Mouse (Mus musculus) embryonic fibroblast, embryonic 13.5 days (primary cell): ENCODE measurements around the gene Slc30a10. TPM values are rescaled to one million over a fixed set of nuclear protein-coding genes. Genes with fewer than 3 reads are reported as not detected.

Experiments
- H3K27ac ChIP-seq: 2 replicates; pipeline ENCODE4 v1.5.1; 2012; ENCODE audit warnings: low read length, control low read depth, inconsistent platforms; ENCODE audit not compliant: insufficient read depth
- H3K4me1 ChIP-seq: 2 replicates; pipeline ENCODE4 v1.6.1; 2011; ENCODE audit warnings: low read length; ENCODE audit not compliant: control insufficient read depth, insufficient read depth
- H3K4me3 ChIP-seq: 2 replicates; pipeline ENCODE4 v1.5.1; 2011; ENCODE audit warnings: mild to moderate bottlenecking, control low read depth, low read length; ENCODE audit not compliant: insufficient read depth
- CTCF ChIP-seq: IDR thresholded peaks from 2 replicates; pipeline ENCODE4 v1.5.1; 2011; ENCODE audit warnings: mild to moderate bottlenecking, control low read depth, low read length, moderate library complexity, borderline replicate concordance; ENCODE audit not compliant: insufficient read depth
- POLR2A ChIP-seq: IDR thresholded peaks from 2 replicates; pipeline ENCODE4 v1.6.1; 2011; ENCODE audit warnings: low read depth, mild to moderate bottlenecking, control low read depth, low read length, moderate library complexity
- polyA plus RNA-seq: library from polyadenylated mRNA; stranded (reverse); fragments of >200 nt; gene quantifications from 2 replicates; pipeline ENCODE4 v1.2.4, GENCODE M21; 2011; ENCODE audit warnings: low read depth; ENCODE audit not compliant: missing spikeins, insufficient read length

Slc30a10 gene
- polyA plus RNA-seq, 1 experiment, result not detected

DNA sequence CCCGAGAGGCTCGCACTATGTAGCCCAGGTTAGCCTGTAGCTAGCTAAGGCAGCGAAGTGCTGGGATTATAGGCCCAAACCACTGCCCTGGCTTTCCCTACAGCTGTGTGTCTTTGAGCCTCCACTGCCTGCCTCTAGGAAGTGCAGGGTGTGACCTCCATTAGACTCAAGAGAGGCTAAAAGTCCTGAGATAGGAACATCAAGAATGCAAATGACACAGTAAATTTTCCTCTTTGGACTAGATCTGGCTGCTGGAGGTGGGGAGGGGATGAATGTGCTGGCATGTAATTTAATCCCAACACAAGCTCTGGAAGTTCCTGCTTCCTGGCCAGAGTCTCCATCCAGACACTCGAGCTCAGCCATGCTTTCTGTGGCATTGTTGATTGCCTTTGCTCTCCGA, 5.4 kb downstream of the Slc30a10 start:
- Histone ChIP-seq H3K4me3 (no peak overlapping the region), H3K27ac (no peak overlapping the region), H3K4me1 (no peaks in the 10 kb centered on the region)
- TF ChIP-seq CTCF (no peak), POLR2A (no peak)

DNA sequence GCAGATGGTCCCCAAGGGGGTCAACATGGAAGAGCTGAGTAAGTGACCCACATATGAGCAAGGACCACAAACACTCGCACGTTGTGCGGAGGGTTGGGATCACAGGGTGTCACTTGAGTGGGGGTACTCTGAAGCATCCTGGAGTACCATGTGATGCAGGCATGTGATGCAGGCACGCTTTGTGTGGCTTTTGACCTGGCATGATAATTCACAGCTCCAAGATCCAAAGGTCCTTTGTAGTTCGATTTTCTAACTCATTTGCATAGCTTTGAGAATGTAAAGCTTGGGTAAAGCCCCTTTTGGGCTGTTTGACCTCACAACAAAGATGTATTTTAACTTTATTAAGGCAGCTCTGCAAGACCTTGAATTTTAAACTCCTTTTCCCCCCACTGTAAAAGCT, 8.2 kb downstream of the Slc30a10 start:
- TF ChIP-seq POLR2A (no peak), CTCF (no peak)
- Histone ChIP-seq H3K4me3 (no peak overlapping the region), H3K4me1 (no peaks in the 10 kb centered on the region), H3K27ac (no peak overlapping the region)

DNA sequence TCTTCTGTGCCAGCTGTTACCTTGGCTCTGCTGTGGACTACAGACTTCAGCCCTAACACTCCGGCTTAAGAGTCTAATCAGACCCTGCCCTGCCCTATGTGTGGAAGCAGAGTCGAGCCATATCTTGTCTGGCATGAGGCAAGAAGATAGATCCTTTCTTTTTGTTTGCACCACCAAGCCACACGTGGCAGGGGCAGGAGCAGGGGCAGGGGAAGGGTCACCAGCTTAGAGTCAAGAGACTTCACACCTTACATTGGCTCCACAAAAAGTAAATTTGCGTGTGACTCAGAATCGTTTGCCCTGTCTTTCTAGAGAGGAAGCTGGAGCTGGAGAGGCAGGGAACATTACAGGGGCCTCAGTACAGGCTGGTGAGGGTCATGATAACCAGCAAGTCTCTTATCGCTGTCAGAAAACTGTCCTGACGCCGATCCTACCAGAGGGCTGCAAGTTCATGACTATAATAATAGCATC, 14.9 kb downstream of the Slc30a10 start:
- Histone ChIP-seq H3K4me3 (no peak overlapping the region), H3K27ac (no peak overlapping the region), H3K4me1 (no peaks in the 10 kb centered on the region)
- TF ChIP-seq POLR2A (no peak), CTCF (no peak)

DNA sequence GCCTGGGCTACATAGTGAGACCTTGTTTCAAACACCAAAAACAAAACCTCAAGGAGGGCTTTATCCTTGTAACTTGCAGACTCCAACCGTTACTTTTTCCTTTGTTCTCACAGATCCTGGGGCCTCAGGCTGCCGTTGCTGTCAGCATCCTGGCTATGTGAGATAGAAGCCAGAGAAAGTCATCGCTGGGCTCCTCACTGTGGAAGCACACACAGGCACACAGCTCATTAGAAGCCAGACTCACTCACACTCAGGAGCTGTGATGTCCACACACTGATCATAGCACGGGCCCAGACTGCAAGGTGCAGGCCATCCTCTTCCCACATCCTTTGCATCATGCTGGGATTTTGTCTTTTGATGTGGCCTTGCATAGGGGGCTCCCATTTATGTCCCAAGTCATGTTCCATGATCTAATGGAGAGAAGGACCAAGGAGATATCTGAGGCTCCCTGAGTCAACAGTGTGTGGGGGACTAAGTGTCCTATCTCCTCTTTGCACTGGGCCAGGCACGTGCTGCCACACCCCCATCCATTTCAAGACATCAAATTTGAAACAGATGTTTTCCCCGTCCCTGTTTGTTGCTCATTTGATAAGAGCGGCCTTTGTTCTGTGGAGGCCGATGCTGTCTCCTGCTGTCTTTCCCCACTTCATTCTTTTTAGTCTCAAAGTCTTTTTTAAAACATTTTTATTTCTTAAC, 17.5 kb downstream of the Slc30a10 start:
- H3K27ac ChIP-seq, result no peak overlapping the region
- no peaks in the 10 kb centered on the region for H3K4me1 ChIP-seq
- H3K4me3 ChIP-seq, result no peak overlapping the region
- TF ChIP-seq POLR2A, result no peak

DNA sequence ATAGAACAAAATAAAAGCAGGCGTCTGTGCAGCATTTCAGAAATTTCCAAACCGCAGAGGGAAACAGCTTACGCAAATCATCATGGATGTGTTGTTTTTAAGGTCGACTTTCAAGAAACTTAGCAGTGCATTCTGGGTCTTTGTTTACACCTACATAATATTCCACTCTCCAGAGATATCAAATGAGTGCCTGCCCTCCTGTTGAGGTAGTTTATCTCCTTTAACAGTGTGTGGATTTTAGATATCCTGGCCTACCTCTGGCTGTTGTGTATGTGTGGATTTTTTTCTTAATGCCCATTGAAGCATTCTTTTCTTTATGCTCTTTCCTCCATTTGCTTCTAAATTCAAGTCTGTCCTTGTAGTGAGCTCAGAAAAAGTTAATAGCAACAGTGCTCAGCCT, 18.1 kb downstream of the Slc30a10 start:
- Histone ChIP-seq H3K27ac (no peak overlapping the region), H3K4me3 (no peak overlapping the region), H3K4me1 (no peaks in the 10 kb centered on the region)
- no peak for TF ChIP-seq CTCF
- no peak for TF ChIP-seq POLR2A

DNA sequence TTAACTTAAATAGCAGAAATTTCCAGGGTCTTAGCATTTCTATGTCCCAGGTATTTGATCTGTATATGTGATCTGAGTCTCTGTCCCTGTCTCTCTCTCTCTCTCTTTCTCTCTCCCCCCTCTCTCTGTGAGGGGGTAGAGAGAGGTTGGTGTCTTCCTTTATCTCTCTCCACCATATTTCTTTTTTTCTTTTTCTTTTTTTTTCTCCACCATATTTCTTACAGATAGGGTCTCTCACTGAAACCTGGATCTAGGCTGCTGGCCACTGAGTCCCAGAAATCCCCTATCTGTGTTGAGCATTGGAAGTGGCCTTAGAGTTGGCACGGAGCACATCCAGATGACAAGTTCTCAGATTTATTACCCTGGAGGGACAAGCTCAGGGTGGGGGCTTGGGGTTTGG, 18.8 kb downstream of the Slc30a10 start:
- H3K4me1 ChIP-seq, result no peaks in the 10 kb centered on the region
- no peak overlapping the region for H3K4me3 ChIP-seq
- H3K27ac ChIP-seq, result no peak overlapping the region
- TF ChIP-seq POLR2A (no peak), CTCF (no peak)

DNA sequence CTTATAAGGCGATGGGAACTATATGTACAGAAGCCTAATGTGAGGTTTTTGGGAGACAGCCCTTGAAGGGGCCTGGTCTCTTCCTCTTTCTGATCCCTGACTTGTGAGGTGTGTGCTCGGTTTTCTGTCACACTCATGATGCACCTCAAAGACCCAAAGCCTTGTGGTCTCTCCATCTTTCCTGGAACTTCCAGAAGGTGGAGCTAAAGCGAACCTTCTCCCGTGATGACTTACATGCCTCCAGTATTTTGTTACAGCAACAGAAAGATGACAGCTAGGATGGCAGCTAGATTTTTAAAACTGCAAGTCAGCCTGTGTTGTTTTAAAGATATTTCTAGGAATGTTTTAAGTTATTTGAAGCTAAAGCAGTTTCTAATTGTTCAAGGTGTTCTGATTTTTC, 25.2 kb downstream of the Slc30a10 start:
- Histone ChIP-seq H3K27ac (no peak overlapping the region), H3K4me3 (no peak overlapping the region), H3K4me1 (no peaks in the 10 kb centered on the region)
- TF ChIP-seq POLR2A (no peak), CTCF (no peak)

DNA sequence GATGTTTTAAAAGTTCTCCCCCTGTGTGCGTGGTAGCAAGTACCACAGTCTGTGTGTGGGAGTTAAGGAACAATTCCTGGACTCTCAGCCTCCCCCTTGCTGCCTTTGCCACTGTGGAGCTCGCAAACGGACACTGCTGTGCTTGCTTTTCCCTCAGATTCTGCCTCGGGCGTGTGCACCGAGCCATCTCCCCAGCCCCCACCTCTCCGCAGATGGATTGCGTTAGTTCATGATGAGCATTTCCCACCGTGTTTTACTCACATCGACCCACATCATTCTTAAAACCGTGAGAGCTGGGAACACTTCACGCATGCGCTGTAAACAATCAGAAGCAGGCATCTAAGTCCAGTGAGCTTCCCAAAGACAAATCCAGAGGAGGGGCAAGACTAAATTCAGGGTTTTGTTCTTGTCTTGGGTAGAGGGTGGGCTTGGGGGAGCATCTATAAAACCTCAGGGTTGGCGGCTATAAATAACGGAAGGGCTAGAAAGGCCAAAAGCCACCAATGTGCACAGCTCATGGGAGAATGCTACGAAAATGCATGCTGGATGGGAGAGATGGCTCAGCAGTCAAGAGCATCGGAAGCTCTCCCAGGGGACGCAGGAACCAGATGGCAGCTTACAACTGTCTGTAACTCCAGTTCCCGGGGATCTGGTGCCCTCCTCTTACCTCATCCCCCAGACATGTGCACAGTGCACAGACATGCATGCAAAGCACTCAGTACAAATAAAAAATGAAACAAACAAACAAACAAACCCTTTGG, 27.5 kb downstream of the Slc30a10 start:
- TF ChIP-seq POLR2A (no peak), CTCF (no peak)
- no peak overlapping the region for H3K27ac ChIP-seq
- H3K4me1 ChIP-seq, result no peaks in the 10 kb centered on the region
- peak overlapping the region; percentile 17; the same call in 1 of the 2 replicates for H3K4me3 ChIP-seq

DNA sequence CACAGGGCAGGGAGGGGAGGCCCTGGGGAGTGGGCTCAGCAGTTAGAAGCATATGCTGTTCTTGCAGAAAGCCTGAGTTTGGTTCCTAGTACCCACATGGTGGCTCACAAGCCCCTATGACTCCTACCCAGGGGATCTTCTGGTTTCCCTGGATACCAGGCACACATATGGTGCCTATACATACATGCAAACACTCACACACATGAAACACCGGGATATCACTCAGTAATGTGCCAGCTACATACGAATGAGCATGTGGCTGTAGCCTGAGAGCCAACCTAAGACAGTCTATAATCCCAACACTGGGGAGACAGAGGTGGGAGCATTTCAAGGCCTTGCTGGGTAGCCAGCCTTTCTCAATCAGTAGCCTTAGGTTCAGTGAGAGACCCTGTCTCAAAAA, 28.1 kb downstream of the Slc30a10 start:
- H3K27ac ChIP-seq, result no peak overlapping the region
- no peak for TF ChIP-seq POLR2A
- TF ChIP-seq CTCF, result no peak
- H3K4me3 ChIP-seq, result no peak overlapping the region
- no peaks in the 10 kb centered on the region for H3K4me1 ChIP-seq

DNA sequence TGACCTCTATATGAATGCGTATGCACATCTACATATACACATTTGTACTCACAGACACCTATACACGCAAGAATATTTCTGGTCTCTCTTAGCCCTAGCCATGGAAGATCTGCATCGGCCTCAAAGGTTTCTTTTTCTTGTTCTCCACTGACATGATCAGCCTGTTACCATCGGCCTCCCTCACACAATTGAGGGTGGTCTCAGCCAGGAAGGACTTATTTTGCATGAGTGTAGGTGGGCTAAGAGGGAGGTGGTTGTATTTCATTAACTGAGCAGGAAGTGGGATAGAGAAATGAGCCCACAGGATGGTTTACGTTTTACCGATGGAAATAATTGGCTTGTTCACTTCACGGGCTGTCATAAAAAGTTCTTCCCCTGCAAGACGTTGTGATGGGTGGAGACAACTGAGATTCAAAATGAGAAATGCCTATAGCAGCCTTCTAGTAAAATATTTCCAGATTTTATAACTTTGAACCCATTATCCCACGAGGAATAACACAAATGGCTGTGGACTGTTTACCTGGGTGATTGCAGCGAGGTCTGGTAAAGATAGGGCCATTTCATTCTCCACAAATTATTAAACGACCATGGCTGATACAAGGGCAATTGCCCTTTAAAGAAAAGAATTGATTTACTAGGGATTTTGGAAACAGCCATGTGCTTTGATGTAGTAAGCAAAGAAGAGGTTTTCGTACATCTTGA, 28.9 kb downstream of the Slc30a10 start:
- no peak overlapping the region for H3K27ac ChIP-seq
- H3K4me3 ChIP-seq, result no peak overlapping the region
- no peak for TF ChIP-seq POLR2A
- no peak for TF ChIP-seq CTCF
- H3K4me1 ChIP-seq, result no peaks in the 10 kb centered on the region
